ENCODE assay signal across 8 mouse cellular contexts in the genomic region with DNA sequence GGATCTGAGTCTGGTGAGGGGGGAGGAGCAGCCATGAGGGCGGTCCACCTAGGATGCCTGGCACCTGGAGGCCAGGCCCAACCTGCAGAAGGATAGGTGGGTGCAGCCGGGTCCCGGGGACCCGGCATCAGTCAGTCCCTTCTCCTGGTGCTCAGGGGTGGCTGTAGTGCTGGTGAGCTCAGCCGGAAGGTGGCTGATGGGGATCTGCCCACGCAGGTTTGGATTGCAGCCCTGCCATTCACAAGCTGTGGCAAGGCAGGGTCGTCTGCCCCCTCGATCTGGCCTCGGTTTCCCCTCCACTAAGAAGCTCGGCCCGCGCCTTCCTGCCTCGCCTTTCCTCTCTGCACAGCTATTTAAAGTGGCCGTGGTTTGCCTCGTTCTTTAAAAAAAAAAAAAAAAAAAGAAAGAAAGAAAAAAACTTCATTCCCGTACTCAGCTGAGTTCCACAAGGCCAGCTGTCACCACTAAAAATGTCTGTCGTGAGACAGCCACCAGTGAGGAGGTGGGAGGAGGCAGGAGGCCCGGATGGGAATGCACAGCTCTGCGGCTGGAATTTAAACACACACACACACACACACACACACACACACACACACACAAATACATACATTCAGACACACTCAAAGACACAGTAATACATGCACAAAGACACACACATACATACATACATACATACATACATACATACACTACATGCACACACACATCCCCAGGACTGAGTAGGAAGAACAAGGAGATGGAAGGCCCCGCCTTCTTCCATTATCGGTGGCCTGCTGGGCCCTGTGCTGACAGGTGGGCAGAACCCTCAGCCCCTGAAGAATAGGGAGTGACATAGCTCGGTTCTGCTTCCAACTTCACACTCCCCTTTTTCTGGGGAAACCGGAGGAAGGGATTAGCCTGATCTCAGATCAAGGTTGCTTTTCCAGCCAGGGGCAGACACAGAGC. TPM values are rescaled to one million over a fixed set of nuclear protein-coding genes. Genes with fewer than 3 reads are reported as not detected.
DNase-seq lines count a peak whose midpoint lies in the region; ATAC-seq lines count a peak whose summit lies in the region.

No protein-coding gene starts in this region.

- DNase-seq in kidney, adult 18-20 months = no peak
- DNase-seq in brain, embryonic 18.5 days (ENCODE audit: low read depth, low spot score) = peak; percentile 34
- DNase-seq in urinary bladder, adult 2 months (ENCODE audit: low spot score) = no peak
- no peak for DNase-seq in embryo, embryonic 9.5 days (ENCODE audit: extremely low spot score)
- no peak for DNase-seq in urinary bladder, postnatal 36 days (ENCODE audit: low spot score in 2 of 2)

- H3K36me3 ChIP-seq in kidney, embryonic 15.5 days = no peaks in the 10 kb centered on the region
- H3K36me3 ChIP-seq in limb, embryonic 13.5 days = no peaks in the 10 kb centered on the region

- H3K4me1 ChIP-seq in kidney, embryonic 15.5 days = peaks cover 18% of the 10 kb centered on the region
- peaks cover 10% of the 10 kb centered on the region for H3K4me1 ChIP-seq in limb, embryonic 13.5 days

- peak overlapping the region; percentile 7; the same call in 1 of the 2 replicates for H3K9ac ChIP-seq in kidney, embryonic 15.5 days
- peak overlapping the region; percentile 31; the same call in 1 of the 2 replicates for H3K9ac ChIP-seq in limb, embryonic 13.5 days

- no peaks in the 10 kb centered on the region for H3K27me3 ChIP-seq in kidney, embryonic 15.5 days
- H3K27me3 ChIP-seq in limb, embryonic 13.5 days = no peaks in the 10 kb centered on the region

- ATAC-seq in kidney, embryonic 15.5 days (replicated peaks; ENCODE audit: low FRiP score) = no peak
- ATAC-seq in frontal cortex, adult (ENCODE audit: low TSS enrichment) = peak; percentile 86
- ATAC-seq in limb, embryonic 13.5 days (ENCODE audit: low FRiP score, low read depth) = peak; percentile 26; the same call in 1 of the 2 replicates

- H3K9me3 ChIP-seq in kidney, embryonic 15.5 days (replicated peaks) = no peaks in the 10 kb centered on the region
- 0 out of 2 replicates have a peak, but pooled peaks cover 4% of the 10 kb centered on the region for H3K9me3 ChIP-seq in limb, embryonic 13.5 days

- H3K27ac ChIP-seq in kidney, embryonic 15.5 days = peak overlapping the region; percentile 74
- peak overlapping the region; percentile 63; the same call in 1 of the 2 replicates for H3K27ac ChIP-seq in limb, embryonic 13.5 days

- WGBS in kidney, embryonic 15.5 days = 27% methylated on average over 23 of the region's 23 CpGs
- WGBS in limb, embryonic 13.5 days = 38% methylated on average over 23 of the region's 23 CpGs

- no peak overlapping the region for H3K4me3 ChIP-seq in kidney, embryonic 15.5 days (replicated peaks)
- H3K4me3 ChIP-seq in limb, embryonic 13.5 days = no peak overlapping the region

- H3K4me2 ChIP-seq in kidney, embryonic 15.5 days = peak overlapping the region; percentile 23
- no peak overlapping the region for H3K4me2 ChIP-seq in limb, embryonic 13.5 days (replicated peaks)

RNA-seq across cellular contexts. Expression of gene Ier5l, which starts 29.9 kb away (rescaled TPM):
- 3.3 and 3.5 TPM in 2 replicates for polyA plus RNA-seq in kidney, embryonic 15.5 days (2015; fragmentation: Nextera tagmentation; extraction: Ambion mirVana)
- polyA plus RNA-seq in limb, embryonic 13.5 days (2015; fragmentation: Nextera tagmentation; extraction: Ambion mirVana) = 2.9 and 3.0 TPM in 2 replicates
- polyA plus RNA-seq in urinary bladder, adult 2 months (2012; rRNA removed) = 10.7 and 11.0 TPM in 2 replicates
